Mouse (Mus musculus): ENCODE measurements around the gene Fam47e. TPM values are rescaled to one million over a fixed set of nuclear protein-coding genes. Genes with fewer than 3 reads are reported as not detected.
"Not testable (repeated sequence)": the region's sequence is repeated elsewhere in the genome, so short reads cannot be mapped to it uniquely, and the experiment has no call there.

The Fam47e gene
- total and polyA plus RNA-seq, 3 experiments, result 0.23 TPM; not detected in 2

DNA sequence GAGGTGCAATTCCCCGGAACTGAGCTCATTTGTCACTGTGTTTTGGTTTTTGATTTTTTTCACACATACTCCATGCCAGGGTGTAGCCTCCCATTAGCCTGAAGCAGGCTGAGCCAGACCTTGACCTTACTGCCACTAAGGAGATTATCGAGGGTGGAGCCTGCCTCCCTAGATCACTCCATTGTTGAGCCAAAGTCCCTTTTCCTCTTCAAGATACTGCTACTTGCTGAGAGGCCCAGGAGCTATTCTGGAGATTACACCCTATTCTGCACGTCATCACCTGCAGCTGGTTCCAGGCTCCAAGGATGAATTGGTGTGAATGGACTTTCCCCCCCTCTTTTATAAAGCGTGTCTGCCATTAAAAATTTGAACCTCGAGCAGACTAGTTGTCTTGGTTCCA is 42.8 kb upstream of the Fam47e start:
- 71% methylated on average over 5 of the region's 5 CpGs for WGBS
- Histone ChIP-seq H3K79me2 (replicated peaks; ENCODE audit: control insufficient read depth, insufficient read depth, low read length) (no peaks in the 10 kb centered on the region), H3K4me1 (ENCODE audit: control insufficient read depth, insufficient read depth, low read length) (0 out of 2 replicates have a peak, but pooled peaks cover 1% of the 10 kb centered on the region), H3K27ac (no peak overlapping the region), H3K4me3 (no peak overlapping the region), H3K27me3 (ENCODE audit: control insufficient read depth, insufficient read depth, low read length) (no peaks in the 10 kb centered on the region), H3K36me3 (ENCODE audit: control insufficient read depth, insufficient read depth, low read length) (no peaks in the 10 kb centered on the region), H3K9ac (ENCODE audit: low read depth, low read length) (no peak overlapping the region)
- TF ChIP-seq POLR2A (IDR thresholded peaks at IDR 0.05; ENCODE audit: insufficient read depth, low read depth, low read length), result no peak
- TF ChIP-seq CTCF (IDR thresholded peaks at IDR 0.05), result no peak
- no peak for TF ChIP-seq EP300 (IDR thresholded peaks at IDR 0.05; ENCODE audit: insufficient read depth, low read depth, low read length)
- intact Hi-C loops (cut with DNase I), result no loop called here
- no peak for DNase-seq

DNA sequence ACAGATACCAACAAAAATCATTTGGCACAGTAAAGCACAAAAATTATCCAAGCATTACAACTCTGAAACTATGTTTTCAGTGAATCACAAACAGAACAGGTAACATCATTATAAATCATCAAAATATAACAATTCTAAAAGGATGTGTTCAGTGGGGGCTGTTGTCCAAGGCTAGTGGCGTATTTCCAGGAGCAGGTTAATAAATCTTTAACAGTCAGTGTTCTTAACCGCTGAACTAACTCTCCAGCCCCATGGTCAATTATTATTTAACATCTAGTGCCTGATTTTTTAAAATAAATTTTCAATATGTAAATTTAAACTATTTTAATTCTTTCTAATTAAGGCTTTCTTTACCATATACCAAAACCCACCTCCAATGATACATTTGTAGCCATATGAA is 33.7 kb upstream of the Fam47e start:
- H3K27me3 ChIP-seq (ENCODE audit: control insufficient read depth, insufficient read depth, low read length); H3K79me2 ChIP-seq (replicated peaks; ENCODE audit: control insufficient read depth, insufficient read depth, low read length); DNase-seq; H3K4me1 ChIP-seq (ENCODE audit: control insufficient read depth, insufficient read depth, low read length); H3K27ac ChIP-seq; H3K4me3 ChIP-seq; H3K36me3 ChIP-seq (ENCODE audit: control insufficient read depth, insufficient read depth, low read length); intact Hi-C loops (cut with DNase I); H3K9ac ChIP-seq (ENCODE audit: low read depth, low read length): not testable (repeated sequence)
- 84% methylated on average over 2 of the region's 2 CpGs for WGBS

DNA sequence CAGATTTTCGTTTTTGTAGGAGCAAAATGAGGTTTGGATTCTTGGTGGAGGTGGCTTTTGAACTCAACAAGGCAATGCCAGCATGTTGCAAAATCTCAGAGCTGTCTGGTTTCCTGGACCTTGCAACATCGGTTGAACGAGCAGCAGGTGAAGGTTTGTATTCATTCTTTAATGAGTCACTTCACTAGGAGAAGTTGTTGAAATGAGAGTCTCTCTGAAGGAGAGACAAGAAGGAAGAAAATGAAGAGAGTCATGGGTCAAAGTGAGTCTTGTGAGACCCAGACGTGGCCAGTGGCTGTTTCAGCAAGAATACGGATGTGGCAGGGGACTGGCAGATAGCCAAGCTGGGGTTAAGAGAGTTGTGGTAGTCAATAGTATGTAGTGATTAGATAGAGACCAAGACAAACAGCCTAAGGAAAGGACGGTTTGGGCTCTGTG is 30.0 kb upstream of the Fam47e start:
- no peak overlapping the region for H3K9ac ChIP-seq (ENCODE audit: low read depth, low read length)
- H3K4me1 ChIP-seq (ENCODE audit: control insufficient read depth, insufficient read depth, low read length), result no peaks in the 10 kb centered on the region
- H3K4me3 ChIP-seq, result no peak overlapping the region
- H3K27me3 ChIP-seq (ENCODE audit: control insufficient read depth, insufficient read depth, low read length), result no peaks in the 10 kb centered on the region
- H3K36me3 ChIP-seq (ENCODE audit: control insufficient read depth, insufficient read depth, low read length), result no peaks in the 10 kb centered on the region
- WGBS, result 38% methylated on average over 6 of the region's 6 CpGs
- peak in 1 of 2 experiments; percentile 28 for DNase-seq
- H3K27ac ChIP-seq, result no peak overlapping the region
- H3K79me2 ChIP-seq (replicated peaks; ENCODE audit: control insufficient read depth, insufficient read depth, low read length), result no peaks in the 10 kb centered on the region
- TF ChIP-seq CTCF (IDR thresholded peaks at IDR 0.05) (no peak), EP300 (IDR thresholded peaks at IDR 0.05; ENCODE audit: insufficient read depth, low read depth, low read length) (no peak), POLR2A (IDR thresholded peaks at IDR 0.05; ENCODE audit: insufficient read depth, low read depth, low read length) (no peak)
- intact Hi-C loops (cut with DNase I), result no loop called here

DNA sequence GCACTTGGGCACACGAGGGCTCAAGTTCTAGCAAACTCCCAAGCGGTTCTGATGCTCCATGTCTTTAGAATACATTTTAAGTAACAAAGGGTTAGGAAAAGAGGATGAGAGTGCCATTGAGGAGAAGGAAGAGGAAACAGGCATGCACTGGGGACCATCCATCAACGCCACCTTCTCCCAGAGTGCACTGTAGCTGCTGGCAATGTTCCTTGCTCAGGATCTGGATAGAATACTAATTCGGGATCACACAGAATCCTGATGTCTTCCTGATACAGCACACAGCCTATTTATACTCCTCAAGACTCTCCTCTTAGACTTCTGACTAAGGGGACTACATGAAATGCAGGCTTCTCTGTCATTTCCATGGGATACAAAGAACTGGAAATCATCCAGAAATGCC is 15.2 kb upstream of the Fam47e start:
- H3K9ac ChIP-seq (ENCODE audit: low read depth, low read length), result no peak overlapping the region
- no peak overlapping the region for H3K4me3 ChIP-seq
- TF ChIP-seq EP300 (IDR thresholded peaks at IDR 0.05; ENCODE audit: insufficient read depth, low read depth, low read length) (no peak), POLR2A (IDR thresholded peaks at IDR 0.05; ENCODE audit: insufficient read depth, low read depth, low read length) (no peak), CTCF (IDR thresholded peaks at IDR 0.05) (no peak)
- intact Hi-C loops (cut with DNase I), result no loop called here
- no peak for DNase-seq
- H3K36me3 ChIP-seq (ENCODE audit: control insufficient read depth, insufficient read depth, low read length), result no peaks in the 10 kb centered on the region
- H3K27ac ChIP-seq, result no peak overlapping the region
- no peaks in the 10 kb centered on the region for H3K27me3 ChIP-seq (ENCODE audit: control insufficient read depth, insufficient read depth, low read length)
- no peaks in the 10 kb centered on the region for H3K79me2 ChIP-seq (replicated peaks; ENCODE audit: control insufficient read depth, insufficient read depth, low read length)
- 61% methylated on average over 4 of the region's 4 CpGs for whole genome bisulfite sequencing
- no peaks in the 10 kb centered on the region for H3K4me1 ChIP-seq (ENCODE audit: control insufficient read depth, insufficient read depth, low read length)

DNA sequence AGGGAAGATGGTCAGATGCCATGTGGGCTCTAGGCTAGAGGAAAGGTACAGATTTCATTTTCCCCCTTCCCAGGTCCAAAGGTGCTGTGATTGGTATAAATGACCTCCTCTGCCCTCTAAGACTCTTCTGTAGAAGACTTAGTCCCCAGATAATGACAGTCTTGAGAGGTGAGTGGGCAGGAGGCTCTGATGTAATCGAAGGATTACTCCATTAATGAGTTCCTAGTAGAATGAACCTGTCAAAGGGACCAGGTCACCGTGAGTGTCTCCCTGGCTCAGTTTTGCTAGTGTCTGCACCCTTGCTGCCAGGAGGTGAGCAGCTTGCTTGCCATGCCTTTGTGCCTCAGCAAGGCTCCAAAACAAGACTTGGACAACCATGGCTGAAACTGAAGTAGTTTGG is 2.3 kb upstream of the Fam47e start:
- Histone ChIP-seq H3K4me1 (ENCODE audit: control insufficient read depth, insufficient read depth, low read length) (no peaks in the 10 kb centered on the region), H3K9ac (ENCODE audit: low read depth, low read length) (no peak overlapping the region), H3K27me3 (ENCODE audit: control insufficient read depth, insufficient read depth, low read length) (no peaks in the 10 kb centered on the region), H3K4me3 (no peak overlapping the region), H3K27ac (no peak overlapping the region), H3K36me3 (ENCODE audit: control insufficient read depth, insufficient read depth, low read length) (no peaks in the 10 kb centered on the region), H3K79me2 (replicated peaks; ENCODE audit: control insufficient read depth, insufficient read depth, low read length) (no peaks in the 10 kb centered on the region)
- whole genome bisulfite sequencing, result 90% methylated on average over 2 of the region's 2 CpGs
- intact Hi-C loops (cut with DNase I), result no loop called here
- no peak for TF ChIP-seq EP300 (IDR thresholded peaks at IDR 0.05; ENCODE audit: insufficient read depth, low read depth, low read length)
- no peak for TF ChIP-seq CTCF (IDR thresholded peaks at IDR 0.05)
- no peak for TF ChIP-seq POLR2A (IDR thresholded peaks at IDR 0.05; ENCODE audit: insufficient read depth, low read depth, low read length)
- DNase-seq, result no peak

DNA sequence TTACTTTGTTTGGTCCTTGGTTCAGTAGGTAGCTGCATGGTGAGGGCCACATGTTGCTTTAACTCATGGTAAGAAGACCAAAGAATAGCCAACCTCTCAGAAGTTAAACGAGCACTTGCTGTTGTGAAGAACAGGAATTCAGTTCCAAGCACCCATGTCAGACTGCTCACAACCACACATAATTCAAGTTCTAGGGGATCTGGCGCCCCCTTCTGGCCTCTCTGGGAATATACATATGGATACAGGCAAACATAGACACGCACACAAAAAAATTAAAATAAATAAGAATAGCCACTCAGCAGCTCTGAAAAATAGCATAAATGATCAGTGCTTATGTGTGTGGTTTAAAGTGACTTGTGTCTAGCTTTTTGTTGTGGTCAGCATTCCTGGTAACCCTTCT is 930 bp upstream of the Fam47e start:
- H3K79me2 ChIP-seq (replicated peaks; ENCODE audit: control insufficient read depth, insufficient read depth, low read length), result no peaks in the 10 kb centered on the region
- no peaks in the 10 kb centered on the region for H3K27me3 ChIP-seq (ENCODE audit: control insufficient read depth, insufficient read depth, low read length)
- WGBS, result 70% methylated on average over 3 of the region's 3 CpGs
- intact Hi-C loops (cut with DNase I), result no loop called here
- peak; percentile 45 for TF ChIP-seq CTCF (IDR thresholded peaks at IDR 0.05)
- TF ChIP-seq EP300 (IDR thresholded peaks at IDR 0.05; ENCODE audit: insufficient read depth, low read depth, low read length), result no peak
- DNase-seq, result no peak
- no peak overlapping the region for H3K9ac ChIP-seq (ENCODE audit: low read depth, low read length)
- no peak overlapping the region for H3K4me3 ChIP-seq
- no peak overlapping the region for H3K27ac ChIP-seq
- no peaks in the 10 kb centered on the region for H3K36me3 ChIP-seq (ENCODE audit: control insufficient read depth, insufficient read depth, low read length)
- H3K4me1 ChIP-seq (ENCODE audit: control insufficient read depth, insufficient read depth, low read length), result no peaks in the 10 kb centered on the region

Data from heart, adult 2 months (tissue).